Mouse (Mus musculus): ENCODE results near the gene Mtmr10. TPM values are rescaled to one million over a fixed set of nuclear protein-coding genes. Genes with fewer than 3 reads are reported as not detected.

The Mtmr10 gene
- polyA plus RNA-seq, 1 experiment from 2014 or later, result 13.6 TPM

GRCm38 (mm10) chr7:64354206-64354605 lies 66.8 kb downstream of the Mtmr10 start:
- Histone ChIP-seq H3K4me1 (ENCODE audit: control insufficient read depth, insufficient read depth, low read length) (no peaks in the 10 kb centered on the region), H3K9ac (ENCODE audit: low read length) (no peak overlapping the region), H3K36me3 (ENCODE audit: control insufficient read depth, insufficient read depth, low read length) (0 out of 2 replicates have a peak, but pooled peaks cover 9% of the 10 kb centered on the region), H3K27ac (ENCODE audit: low read length) (no peak overlapping the region), H3K27me3 (ENCODE audit: control insufficient read depth, insufficient read depth, low read length) (no peaks in the 10 kb centered on the region), H3K9me3 (replicated peaks; ENCODE audit: control insufficient read depth, low read length) (no peaks in the 10 kb centered on the region), H3K4me2 (ENCODE audit: low read depth, low read length) (no peak overlapping the region), H3K4me3 (replicated peaks; ENCODE audit: low read length) (no peak overlapping the region)
- no peak for ATAC-seq (ENCODE audit: insufficient read depth, low FRiP score)
- WGBS, result 68% methylated on average over 14 of the region's 14 CpGs

GRCm38 (mm10) chr7:64356661-64357060 lies 69.2 kb downstream of the Mtmr10 start:
- no peak overlapping the region for H3K4me2 ChIP-seq (ENCODE audit: low read depth, low read length)
- H3K27me3 ChIP-seq (ENCODE audit: control insufficient read depth, insufficient read depth, low read length), result no peaks in the 10 kb centered on the region
- no peak for ATAC-seq (ENCODE audit: insufficient read depth, low FRiP score)
- no peak overlapping the region for H3K4me3 ChIP-seq (replicated peaks; ENCODE audit: low read length)
- WGBS, result 87% methylated on average over 5 of the region's 5 CpGs
- peaks cover 5% of the 10 kb centered on the region; the same call in 1 of the 2 replicates for H3K4me1 ChIP-seq (ENCODE audit: control insufficient read depth, insufficient read depth, low read length)
- H3K9ac ChIP-seq (ENCODE audit: low read length), result no peak overlapping the region
- H3K27ac ChIP-seq (ENCODE audit: low read length), result no peak overlapping the region
- H3K9me3 ChIP-seq (replicated peaks; ENCODE audit: control insufficient read depth, low read length), result no peaks in the 10 kb centered on the region
- 0 out of 2 replicates have a peak, but pooled peaks cover 10% of the 10 kb centered on the region for H3K36me3 ChIP-seq (ENCODE audit: control insufficient read depth, insufficient read depth, low read length)

GRCm38 (mm10) chr7:64357405-64357804 lies 70.0 kb downstream of the Mtmr10 start:
- no peak overlapping the region for H3K4me3 ChIP-seq (replicated peaks; ENCODE audit: low read length)
- no peak; the same call in 1 of the 2 replicates for ATAC-seq (ENCODE audit: insufficient read depth, low FRiP score)
- no peaks in the 10 kb centered on the region for H3K27me3 ChIP-seq (ENCODE audit: control insufficient read depth, insufficient read depth, low read length)
- H3K27ac ChIP-seq (ENCODE audit: low read length), result no peak overlapping the region
- no peak overlapping the region for H3K4me2 ChIP-seq (ENCODE audit: low read depth, low read length)
- 0 out of 2 replicates have a peak, but pooled peaks cover 11% of the 10 kb centered on the region for H3K36me3 ChIP-seq (ENCODE audit: control insufficient read depth, insufficient read depth, low read length)
- WGBS, result 87% methylated on average over 9 of the region's 9 CpGs
- H3K4me1 ChIP-seq (ENCODE audit: control insufficient read depth, insufficient read depth, low read length), result peaks cover 5% of the 10 kb centered on the region; the same call in 1 of the 2 replicates
- H3K9ac ChIP-seq (ENCODE audit: low read length), result no peak overlapping the region
- no peaks in the 10 kb centered on the region for H3K9me3 ChIP-seq (replicated peaks; ENCODE audit: control insufficient read depth, low read length)

DNA sequence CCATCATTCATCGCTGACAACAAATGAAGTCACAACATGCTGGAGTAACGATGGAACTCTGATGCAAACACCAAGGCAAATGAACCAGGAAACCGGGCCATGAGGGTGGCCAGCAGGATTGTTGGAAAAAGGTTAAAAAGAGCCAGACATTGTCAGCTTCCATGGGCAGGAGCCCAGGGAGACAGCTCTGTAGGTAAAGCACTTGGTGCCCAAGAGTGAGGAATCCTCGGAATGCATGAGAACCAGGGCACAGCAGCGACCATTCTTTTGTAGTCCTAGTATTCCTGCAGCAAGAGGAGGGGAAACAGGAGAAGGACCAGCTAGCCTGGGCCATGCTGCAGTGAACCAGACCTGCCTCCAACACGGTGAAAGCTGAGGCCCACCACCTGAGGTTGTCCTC lies 71.2 kb downstream of the Mtmr10 start:
- ATAC-seq (ENCODE audit: insufficient read depth, low FRiP score), result no peak
- Histone ChIP-seq H3K4me1 (ENCODE audit: control insufficient read depth, insufficient read depth, low read length) (peaks cover 5% of the 10 kb centered on the region; the same call in 1 of the 2 replicates), H3K4me3 (replicated peaks; ENCODE audit: low read length) (no peak overlapping the region), H3K27ac (ENCODE audit: low read length) (no peak overlapping the region), H3K36me3 (ENCODE audit: control insufficient read depth, insufficient read depth, low read length) (peaks cover 14% of the 10 kb centered on the region), H3K27me3 (ENCODE audit: control insufficient read depth, insufficient read depth, low read length) (no peaks in the 10 kb centered on the region), H3K9me3 (replicated peaks; ENCODE audit: control insufficient read depth, low read length) (no peaks in the 10 kb centered on the region), H3K4me2 (ENCODE audit: low read depth, low read length) (no peak overlapping the region), H3K9ac (ENCODE audit: low read length) (no peak overlapping the region)
- WGBS, result 71% methylated on average over 6 of the region's 6 CpGs

DNA sequence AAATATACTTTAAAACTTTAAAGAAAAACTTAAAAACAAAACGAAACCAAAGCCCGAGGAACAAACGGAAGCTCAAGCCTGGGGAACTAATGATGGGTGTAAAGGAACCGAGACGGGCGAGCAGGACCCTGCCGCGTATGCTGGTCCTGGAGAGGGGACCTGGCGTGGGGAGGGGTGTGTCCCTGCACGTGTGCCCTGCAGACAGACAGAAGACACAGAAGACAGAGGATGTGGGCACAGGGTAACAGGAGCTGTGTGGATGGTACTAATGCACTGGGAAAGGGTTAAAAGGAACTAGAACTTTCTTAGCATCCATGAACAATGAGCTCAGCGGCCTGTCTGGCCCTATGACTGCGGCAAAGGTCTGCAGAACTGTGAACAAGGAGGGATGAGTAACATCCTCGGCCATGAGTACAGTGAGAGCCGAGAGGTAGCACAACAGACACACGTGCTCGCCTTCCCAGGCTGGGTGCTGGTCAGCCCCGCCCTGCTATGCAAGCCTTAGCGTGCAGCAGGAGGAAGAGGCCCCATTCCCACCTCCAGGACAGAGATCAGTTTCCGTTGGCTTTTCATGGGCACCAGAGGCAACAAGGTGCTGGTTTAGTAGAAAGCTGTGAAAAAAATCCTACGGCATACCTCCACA lies 72.6 kb downstream of the Mtmr10 start:
- no peaks in the 10 kb centered on the region for H3K27me3 ChIP-seq (ENCODE audit: control insufficient read depth, insufficient read depth, low read length)
- peaks cover 18% of the 10 kb centered on the region for H3K36me3 ChIP-seq (ENCODE audit: control insufficient read depth, insufficient read depth, low read length)
- H3K4me1 ChIP-seq (ENCODE audit: control insufficient read depth, insufficient read depth, low read length), result peaks cover 5% of the 10 kb centered on the region; the same call in 1 of the 2 replicates
- 77% methylated on average over 20 of the region's 20 CpGs for WGBS
- no peaks in the 10 kb centered on the region for H3K9me3 ChIP-seq (replicated peaks; ENCODE audit: control insufficient read depth, low read length)
- ATAC-seq (ENCODE audit: insufficient read depth, low FRiP score), result peak; percentile 86
- no peak overlapping the region for H3K9ac ChIP-seq (ENCODE audit: low read length)
- no peak overlapping the region for H3K4me2 ChIP-seq (ENCODE audit: low read depth, low read length)
- no peak overlapping the region for H3K4me3 ChIP-seq (replicated peaks; ENCODE audit: low read length)
- H3K27ac ChIP-seq (ENCODE audit: low read length), result peak overlapping the region; percentile 39; the same call in 1 of the 2 replicates

DNA sequence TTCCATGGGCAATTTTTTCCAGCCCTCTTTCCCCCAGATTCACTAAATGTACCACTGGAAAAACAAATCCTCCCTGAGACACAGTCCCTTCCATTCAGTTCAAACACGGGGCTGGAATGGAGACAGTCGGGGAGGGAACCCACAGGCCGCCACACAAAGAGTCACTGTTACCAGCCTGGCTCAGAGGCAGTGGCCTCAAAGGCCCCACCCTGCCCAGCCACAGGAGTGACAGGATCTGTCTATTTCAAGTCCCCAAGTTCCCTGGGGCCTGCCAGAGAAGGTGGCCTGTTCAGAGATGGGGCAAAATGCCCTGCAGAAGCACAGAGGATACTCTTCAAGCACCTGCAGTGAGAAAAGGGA lies 73.1 kb downstream of the Mtmr10 start:
- no peaks in the 10 kb centered on the region for H3K27me3 ChIP-seq (ENCODE audit: control insufficient read depth, insufficient read depth, low read length)
- 69% methylated on average over 3 of the region's 3 CpGs for WGBS
- peaks cover 18% of the 10 kb centered on the region for H3K36me3 ChIP-seq (ENCODE audit: control insufficient read depth, insufficient read depth, low read length)
- peak overlapping the region; percentile 39; the same call in 1 of the 2 replicates for H3K27ac ChIP-seq (ENCODE audit: low read length)
- peaks cover 5% of the 10 kb centered on the region; the same call in 1 of the 2 replicates for H3K4me1 ChIP-seq (ENCODE audit: control insufficient read depth, insufficient read depth, low read length)
- H3K4me3 ChIP-seq (replicated peaks; ENCODE audit: low read length), result no peak overlapping the region
- no peak overlapping the region for H3K9ac ChIP-seq (ENCODE audit: low read length)
- H3K9me3 ChIP-seq (replicated peaks; ENCODE audit: control insufficient read depth, low read length), result no peaks in the 10 kb centered on the region
- peak; percentile 81; the same call in 1 of the 2 replicates for ATAC-seq (ENCODE audit: insufficient read depth, low FRiP score)
- H3K4me2 ChIP-seq (ENCODE audit: low read depth, low read length), result no peak overlapping the region

DNA sequence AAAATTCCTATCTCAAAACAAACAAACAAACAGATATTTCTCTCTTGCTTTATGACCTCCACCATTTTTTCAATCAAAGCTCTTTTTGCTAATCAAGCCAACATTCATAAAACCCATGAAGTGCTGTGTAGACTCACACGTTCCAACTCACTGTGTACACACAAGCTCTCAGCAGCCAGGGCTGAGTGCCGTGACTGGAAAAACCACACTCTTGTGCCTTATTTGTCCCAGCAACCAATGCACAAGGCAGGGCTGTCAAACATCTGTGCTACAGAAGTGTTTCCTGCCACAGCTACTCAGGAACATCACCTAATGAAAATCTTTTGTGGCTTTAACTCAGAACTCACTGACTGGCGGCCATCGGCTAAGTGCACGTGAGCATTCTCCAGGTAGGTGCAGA lies 78.4 kb downstream of the Mtmr10 start:
- H3K4me3 ChIP-seq (replicated peaks; ENCODE audit: low read length), result no peak overlapping the region
- no peaks in the 10 kb centered on the region for H3K27me3 ChIP-seq (ENCODE audit: control insufficient read depth, insufficient read depth, low read length)
- H3K9me3 ChIP-seq (replicated peaks; ENCODE audit: control insufficient read depth, low read length), result no peaks in the 10 kb centered on the region
- H3K4me1 ChIP-seq (ENCODE audit: control insufficient read depth, insufficient read depth, low read length), result no peaks in the 10 kb centered on the region
- 88% methylated on average over 5 of the region's 5 CpGs for WGBS
- H3K27ac ChIP-seq (ENCODE audit: low read length), result no peak overlapping the region
- no peak for ATAC-seq (ENCODE audit: insufficient read depth, low FRiP score)
- no peak overlapping the region for H3K9ac ChIP-seq (ENCODE audit: low read length)
- H3K4me2 ChIP-seq (ENCODE audit: low read depth, low read length), result no peak overlapping the region
- H3K36me3 ChIP-seq (ENCODE audit: control insufficient read depth, insufficient read depth, low read length), result peaks cover 14% of the 10 kb centered on the region

DNA sequence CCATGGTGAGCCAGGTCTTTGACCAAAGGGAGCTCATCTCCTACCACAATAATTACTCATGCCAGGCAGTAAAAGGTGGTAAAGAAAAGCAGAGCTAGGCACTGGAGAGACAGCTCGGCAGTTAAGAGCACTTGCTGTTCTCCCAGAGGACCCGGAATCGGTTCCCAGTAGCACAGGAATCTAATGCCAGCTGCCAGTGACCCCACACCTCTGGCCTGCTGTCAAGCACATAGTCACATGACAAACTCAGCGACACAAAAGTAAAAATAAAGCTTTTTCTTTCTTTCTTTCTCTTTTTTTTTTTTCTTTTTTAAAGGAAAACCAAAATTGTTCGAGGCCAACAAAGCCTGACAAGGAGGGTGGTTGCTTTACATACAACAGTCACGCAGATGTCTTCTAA lies 82.4 kb downstream of the Mtmr10 start:
- Histone ChIP-seq H3K4me3 (replicated peaks; ENCODE audit: low read length) (no peak overlapping the region), H3K4me2 (ENCODE audit: low read depth, low read length) (no peak overlapping the region), H3K27ac (ENCODE audit: low read length) (no peak overlapping the region), H3K9ac (ENCODE audit: low read length) (no peak overlapping the region), H3K9me3 (replicated peaks; ENCODE audit: control insufficient read depth, low read length) (no peaks in the 10 kb centered on the region), H3K4me1 (ENCODE audit: control insufficient read depth, insufficient read depth, low read length) (peaks cover 2% of the 10 kb centered on the region; the same call in 1 of the 2 replicates), H3K27me3 (ENCODE audit: control insufficient read depth, insufficient read depth, low read length) (no peaks in the 10 kb centered on the region), H3K36me3 (ENCODE audit: control insufficient read depth, insufficient read depth, low read length) (no peaks in the 10 kb centered on the region; the same call in 1 of the 2 replicates)
- ATAC-seq (ENCODE audit: insufficient read depth, low FRiP score), result no peak
- 89% methylated on average over 6 of the region's 6 CpGs for WGBS

DNA sequence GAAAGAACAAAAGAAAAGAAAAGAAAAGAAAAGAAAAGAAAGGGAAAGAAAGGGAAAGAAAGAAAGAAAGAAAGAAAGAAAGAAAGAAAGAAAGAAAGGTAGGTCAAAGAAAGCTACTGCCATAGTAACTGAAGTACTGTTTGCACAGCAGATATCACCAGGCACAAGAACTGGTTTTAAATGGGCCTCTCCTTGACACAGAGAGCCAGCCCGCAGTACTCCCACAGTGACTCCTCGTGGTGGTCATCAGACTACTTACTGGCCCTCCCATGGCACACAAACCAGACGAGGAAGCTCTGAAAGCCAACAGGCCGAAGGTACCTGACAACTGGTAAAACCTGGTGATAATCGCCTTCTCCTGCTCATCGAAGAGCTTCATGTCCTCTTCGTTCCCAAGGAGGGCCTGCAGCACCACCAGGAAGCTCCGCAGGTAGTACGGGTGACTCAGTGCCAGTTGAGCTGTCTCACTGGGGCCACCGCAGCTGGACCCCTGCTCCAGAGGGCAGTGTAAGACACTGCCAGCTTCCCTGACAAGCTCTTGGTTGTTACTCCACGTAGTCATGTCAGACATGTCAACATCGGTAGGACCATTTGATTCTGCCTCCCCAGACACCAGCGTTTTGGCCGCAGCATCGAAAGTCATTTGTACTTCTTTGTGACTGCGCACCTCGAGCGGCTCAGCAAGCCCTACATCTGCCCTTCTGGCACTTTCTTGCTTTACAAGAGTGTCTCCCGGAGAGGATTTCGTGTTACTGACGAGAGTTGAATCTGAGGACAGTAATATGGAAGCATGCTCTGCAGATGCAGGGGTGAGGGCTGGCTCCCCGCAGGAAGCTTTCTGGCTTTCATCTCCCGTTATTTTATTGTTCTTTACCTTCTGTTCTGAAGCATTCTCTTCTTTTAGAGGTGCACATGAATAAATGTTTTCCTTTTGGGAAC lies 84.8 kb downstream of the Mtmr10 start:
- Histone ChIP-seq H3K4me2 (ENCODE audit: low read depth, low read length) (no peak overlapping the region), H3K9me3 (replicated peaks; ENCODE audit: control insufficient read depth, low read length) (no peaks in the 10 kb centered on the region), H3K27me3 (ENCODE audit: control insufficient read depth, insufficient read depth, low read length) (no peaks in the 10 kb centered on the region), H3K4me3 (replicated peaks; ENCODE audit: low read length) (no peak overlapping the region), H3K27ac (ENCODE audit: low read length) (no peak overlapping the region), H3K9ac (ENCODE audit: low read length) (no peak overlapping the region), H3K4me1 (ENCODE audit: control insufficient read depth, insufficient read depth, low read length) (peaks cover 2% of the 10 kb centered on the region; the same call in 1 of the 2 replicates), H3K36me3 (ENCODE audit: control insufficient read depth, insufficient read depth, low read length) (peaks cover 8% of the 10 kb centered on the region)
- 93% methylated on average over 23 of the region's 23 CpGs for WGBS
- no peak for ATAC-seq (ENCODE audit: insufficient read depth, low FRiP score)

All from stomach, embryonic 16.5 days (tissue).